Mouse (Mus musculus) R1 (cell line): ENCODE measurements at regions not wholly inside any gene's neighbourhood (a gene's known extent, or its start where the extent isn't known, plus 50 kb on each side); places are given as distances from the start of the nearest gene placed in this dataset.
A peak's percentile ranks its signal among the peaks of the same experiment; 100 is the strongest.

Source experiments
- DNase-seq: peaks from one replicate; pipeline ENCODE4 v3.0.0-alpha.2; 2018; ENCODE audit warnings: low read depth, low spot score

GRCm38 (mm10) chr8:74639276-74639675, 233.7 kb upstream of the Isx start:
- no peak for DNase-seq

DNA sequence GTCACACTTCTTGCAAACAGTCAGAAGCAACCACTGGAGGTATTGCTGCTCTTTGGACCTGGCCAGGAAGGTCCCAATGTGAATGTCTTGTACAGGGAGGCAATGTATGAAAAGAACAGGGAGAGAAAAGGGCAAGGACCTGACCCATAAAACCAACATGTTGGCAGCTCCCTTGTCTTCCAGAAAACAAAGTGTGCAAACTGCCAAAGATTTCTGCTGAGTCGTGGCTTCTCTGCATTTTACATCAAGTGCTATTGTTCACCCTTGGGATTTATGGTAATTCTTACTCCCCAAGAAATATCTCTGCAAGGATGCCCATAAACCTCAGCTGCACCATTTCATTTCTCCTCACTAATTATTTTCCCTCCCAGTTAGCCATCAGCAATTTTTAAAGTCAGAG, 232.3 kb upstream of the Isx start:
- DNase-seq: no peak

- DNase-seq: no peak
Measured at GRCm38 (mm10) chr8:74659950-74660349, 213.0 kb upstream of the Isx start.

DNA sequence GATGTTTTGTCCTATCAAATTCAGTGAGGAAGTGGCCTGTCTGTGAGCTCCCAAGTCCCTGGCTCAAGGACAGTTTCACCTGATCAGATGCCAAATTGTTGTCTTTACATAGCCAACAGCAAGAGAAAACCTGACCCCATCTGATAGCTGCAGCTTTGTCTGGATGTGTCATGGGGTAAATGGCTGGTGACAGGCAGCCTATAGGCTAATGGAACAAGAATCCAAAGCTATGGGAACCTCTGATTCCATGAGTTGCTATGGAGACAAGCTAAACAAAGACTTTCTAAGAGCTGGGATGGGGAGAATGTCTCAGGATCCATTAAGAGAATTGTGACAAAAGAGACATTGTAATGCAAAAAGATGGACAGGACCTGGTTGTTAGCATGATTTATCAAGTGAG, 184.6 kb upstream of the Isx start:
- DNase-seq: peak; percentile 15

- DNase-seq: no peak
Measured at GRCm38 (mm10) chr8:74696001-74696400, 177.0 kb upstream of the Isx start.

DNA sequence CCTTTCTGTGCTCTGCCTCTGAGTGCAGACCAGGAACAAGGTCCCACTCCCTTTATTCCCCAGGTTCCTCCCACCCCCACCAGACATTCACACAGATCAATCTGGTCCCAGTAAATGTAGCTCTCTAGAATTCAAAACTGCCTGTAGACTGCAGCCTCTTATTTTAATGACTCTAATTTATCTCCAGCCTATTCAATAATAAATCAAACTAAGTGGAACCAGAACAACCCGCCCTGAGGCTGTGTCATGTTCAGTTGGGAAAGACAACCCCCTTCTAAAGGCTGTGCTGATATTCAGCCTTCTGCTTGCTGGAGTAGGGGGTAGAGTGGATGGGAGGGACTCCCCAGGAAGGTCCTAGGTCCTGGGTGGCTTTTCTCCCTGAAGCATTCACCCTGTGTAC, 175.7 kb upstream of the Isx start:
- DNase-seq: no peak

GRCm38 (mm10) chr8:74712617-74713016, 160.4 kb upstream of the Isx start:
- DNase-seq: peak; percentile 37

- DNase-seq: peak; percentile 89
Measured at GRCm38 (mm10) chr8:74716030-74716429, 156.9 kb upstream of the Isx start.

GRCm38 (mm10) chr8:74764728-74765127, 108.2 kb upstream of the Isx start:
- DNase-seq: no peak

DNA sequence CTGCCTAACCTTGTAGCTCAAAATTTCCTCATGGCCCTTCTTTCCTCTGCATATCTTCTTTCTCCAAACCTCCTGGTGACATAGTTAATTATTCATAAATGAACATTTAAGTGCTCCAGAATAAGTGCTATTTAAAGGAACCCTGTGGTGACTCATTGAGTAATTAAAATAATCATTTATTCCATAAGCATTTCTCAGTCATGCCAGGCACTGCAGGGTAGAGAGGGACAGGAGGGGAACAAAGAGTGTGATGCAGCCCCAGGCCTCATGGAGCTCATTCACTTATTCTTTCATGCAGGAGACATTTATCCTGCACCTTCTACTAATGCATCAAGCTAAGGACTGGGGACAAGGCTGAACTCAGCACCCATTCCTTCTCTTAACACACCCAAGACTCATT, 97.4 kb upstream of the Isx start:
- no peak for DNase-seq

- DNase-seq: no peak
Measured at GRCm38 (mm10) chr8:74781087-74781486, 91.9 kb upstream of the Isx start.

DNA sequence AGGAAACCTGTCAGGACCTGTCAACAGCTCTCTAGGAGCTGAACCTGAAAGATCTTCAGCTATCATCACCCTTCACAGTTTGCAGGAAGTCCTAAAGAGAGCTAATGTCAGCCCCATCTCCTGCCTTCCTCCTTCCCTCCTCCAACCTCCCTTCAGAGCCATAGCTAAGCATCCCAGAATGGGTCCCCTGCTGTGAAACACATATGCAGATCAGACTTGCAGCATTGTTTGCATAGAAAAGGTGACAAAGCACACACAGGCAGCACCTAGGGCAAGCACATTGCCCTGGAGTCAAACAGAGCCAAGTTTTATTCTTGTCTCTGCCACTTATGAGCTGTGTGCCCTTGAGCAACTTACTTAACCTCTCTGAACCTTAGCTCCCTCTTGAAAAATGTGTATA, 64.3 kb upstream of the Isx start:
- peak; percentile 95 for DNase-seq

- no peak for DNase-seq
Measured at GRCm38 (mm10) chr8:74810054-74810453, 62.9 kb upstream of the Isx start.

DNA sequence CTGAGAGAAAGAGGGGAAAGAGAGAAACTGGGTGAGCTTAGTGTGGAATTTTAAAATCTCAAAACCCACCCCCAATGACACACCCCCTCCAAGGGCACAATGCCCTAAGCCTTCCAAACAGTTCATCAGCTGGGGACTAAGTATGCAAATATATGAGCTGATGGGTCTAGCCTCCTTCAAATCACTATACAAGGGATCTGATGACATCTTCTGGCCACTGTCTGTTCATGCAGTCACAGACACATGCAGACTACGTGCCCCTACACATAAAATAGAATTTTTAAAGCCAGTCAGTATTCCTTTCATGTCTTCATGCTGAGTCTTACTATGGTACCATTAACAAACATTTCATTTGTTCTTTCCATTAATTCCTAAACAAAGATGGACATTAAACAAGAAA, 54.5 kb upstream of the Isx start:
- peak; percentile 43 for DNase-seq

DNA sequence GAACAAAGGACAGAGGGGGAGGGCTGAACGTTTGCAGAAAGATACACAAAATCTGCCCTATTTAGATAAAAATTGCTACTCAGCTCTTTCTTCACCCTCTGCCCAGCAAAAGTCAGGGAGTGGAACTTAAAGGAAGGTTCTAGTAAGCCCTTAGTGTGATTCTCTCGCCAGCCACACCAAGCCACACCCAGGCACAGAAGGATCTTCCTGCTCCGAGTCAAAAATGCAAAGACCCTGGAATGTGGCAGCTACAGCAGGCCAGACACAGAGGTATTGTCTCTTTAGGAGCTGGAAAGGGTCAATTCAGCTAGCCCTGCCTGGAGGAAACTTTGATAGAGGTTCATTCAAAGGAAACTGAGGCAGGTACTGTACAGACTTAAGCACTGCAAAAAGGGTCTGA, 52.3 kb upstream of the Isx start:
- peak; percentile 72 for DNase-seq

GRCm38 (mm10) chr8:74822288-74822687, 50.7 kb upstream of the Isx start:
- DNase-seq: peak; percentile 97
